Mouse (Mus musculus): Measurements from ENCODE around the gene Tenm4. TPM values are rescaled to one million over a fixed set of nuclear protein-coding genes. Genes with fewer than 3 reads are reported as not detected.

Tenm4 gene
- total and polyA plus RNA-seq, 3 experiments, result 9.2 to 15.2 TPM; not detected in 1

DNA sequence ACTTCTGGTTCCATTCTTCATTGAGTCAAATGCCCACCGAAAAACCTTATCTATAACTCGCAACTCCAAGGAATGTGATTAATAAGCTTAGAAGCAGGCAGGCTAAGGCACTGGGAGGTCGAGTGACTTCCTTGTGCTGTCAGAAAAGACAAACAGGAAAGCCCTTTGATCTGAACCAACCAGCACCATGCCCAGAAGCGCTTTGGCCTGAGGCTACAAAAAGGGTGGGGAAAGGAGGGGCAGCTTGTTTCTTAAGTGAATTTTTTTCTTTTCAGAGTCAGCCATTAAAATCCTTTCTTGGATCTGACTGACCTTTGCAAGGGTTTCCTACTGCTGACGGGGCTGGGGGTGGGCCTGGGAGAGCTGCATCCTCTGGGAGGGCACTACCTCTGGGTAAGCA is 731.1 kb downstream of the Tenm4 start:
- Histone ChIP-seq H3K9ac (ENCODE audit: control insufficient read depth, low read depth, low read length, poor library complexity, severe bottlenecking) (no peak overlapping the region), H3K27ac (ENCODE audit: control insufficient read depth, low read depth, low read length) (no peak overlapping the region), H3K9me3 (replicated peaks; ENCODE audit: insufficient read depth, low read length) (no peaks in the 10 kb centered on the region), H3K4me3 (ENCODE audit: control insufficient read depth in 1 of 2, insufficient read depth in 1 of 2, low read depth in 2 of 2, low read length in 2 of 2) (no peak overlapping the region), H3K27me3 (ENCODE audit: control insufficient read depth in 1 of 2, insufficient read depth in 2 of 2, low read length in 2 of 2) (no peaks in the 10 kb centered on the region), H3K36me3 (ENCODE audit: control insufficient read depth in 1 of 2, insufficient read depth in 2 of 2, low read length in 2 of 2) (no peaks in the 10 kb centered on the region), H3K4me1 (ENCODE audit: control insufficient read depth in 1 of 2, insufficient read depth in 2 of 2, low read length in 2 of 2) (no peaks in the 10 kb centered on the region), H3K79me2 (ENCODE audit: control insufficient read depth, insufficient read depth, low read length, poor library complexity) (no peaks in the 10 kb centered on the region)
- TF ChIP-seq ZC3H11A (IDR thresholded peaks at IDR 0.05; ENCODE audit: low read depth, low read length), result no peak
- TF ChIP-seq NRF1 (IDR thresholded peaks at IDR 0.05; ENCODE audit: insufficient read depth, low read depth, low read length, poor library complexity, severe bottlenecking), result no peak
- DNase-seq (ENCODE audit: low read depth, low spot score), result no peak

DNA sequence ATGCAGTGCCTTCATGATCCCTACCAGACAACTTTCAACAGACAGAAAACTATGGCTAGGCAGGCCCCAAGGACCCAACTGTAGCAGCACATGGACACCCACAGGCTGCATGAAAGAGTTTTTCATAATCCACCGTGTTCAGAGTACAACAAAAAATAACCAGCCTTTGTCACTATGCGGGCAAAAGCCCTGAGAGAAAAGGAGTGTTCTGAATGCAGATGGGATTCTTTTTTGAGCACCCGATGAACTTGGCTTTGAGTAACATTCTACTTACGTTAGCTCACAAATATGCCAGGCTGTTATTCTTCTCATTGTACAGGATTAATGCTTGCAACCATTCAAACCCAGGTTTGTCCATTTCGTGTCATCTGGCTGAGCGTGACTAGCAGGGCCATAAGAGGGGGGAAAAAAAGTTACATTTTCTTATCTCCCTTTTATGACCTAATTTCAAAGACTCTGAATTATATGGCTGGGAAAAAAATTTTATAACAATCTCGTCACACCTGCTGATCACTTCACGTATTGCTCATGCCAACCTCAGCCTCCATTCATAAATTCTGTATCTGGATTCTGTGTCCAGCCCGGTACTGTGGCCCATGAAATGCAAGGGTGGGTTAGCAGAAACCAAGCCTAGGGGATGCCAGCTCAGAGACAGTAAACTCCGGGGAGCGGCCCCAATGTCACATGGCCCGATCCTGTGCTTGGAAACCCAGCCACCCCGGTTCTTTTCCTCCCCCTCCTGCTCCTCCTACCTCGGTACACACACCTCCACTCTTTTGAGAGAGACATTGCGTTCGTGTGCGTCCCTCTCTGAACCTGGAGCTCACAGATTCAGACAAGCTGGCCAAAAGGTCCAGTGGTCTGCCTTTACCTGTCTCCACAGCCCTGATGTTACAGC is 732.3 kb downstream of the Tenm4 start:
- Histone ChIP-seq H3K9me3 (replicated peaks; ENCODE audit: insufficient read depth, low read length) (no peaks in the 10 kb centered on the region), H3K27ac (ENCODE audit: control insufficient read depth, low read depth, low read length) (no peak overlapping the region), H3K9ac (ENCODE audit: control insufficient read depth, low read depth, low read length, poor library complexity, severe bottlenecking) (no peak overlapping the region), H3K36me3 (ENCODE audit: control insufficient read depth in 1 of 2, insufficient read depth in 2 of 2, low read length in 2 of 2) (no peaks in the 10 kb centered on the region), H3K27me3 (ENCODE audit: control insufficient read depth in 1 of 2, insufficient read depth in 2 of 2, low read length in 2 of 2) (no peaks in the 10 kb centered on the region), H3K4me1 (ENCODE audit: control insufficient read depth in 1 of 2, insufficient read depth in 2 of 2, low read length in 2 of 2) (no peaks in the 10 kb centered on the region), H3K4me3 (ENCODE audit: control insufficient read depth in 1 of 2, insufficient read depth in 1 of 2, low read depth in 2 of 2, low read length in 2 of 2) (no peak overlapping the region), H3K79me2 (ENCODE audit: control insufficient read depth, insufficient read depth, low read length, poor library complexity) (no peaks in the 10 kb centered on the region)
- TF ChIP-seq GABPA (IDR thresholded peaks at IDR 0.05; ENCODE audit: low read depth, low read length) (no peak), ZNF384 (IDR thresholded peaks at IDR 0.05; ENCODE audit: low read depth, low read length) (no peak), POLR2AphosphoS5 (IDR thresholded peaks at IDR 0.05; ENCODE audit: borderline replicate concordance, low read depth, low read length) (no peak), TBP (IDR thresholded peaks at IDR 0.05; ENCODE audit: low read depth, low read length) (no peak), ZMIZ1 (IDR thresholded peaks at IDR 0.05; ENCODE audit: low read depth, low read length) (no peak), ZC3H11A (IDR thresholded peaks at IDR 0.05; ENCODE audit: low read depth, low read length) (no peak), KAT2A (conservative IDR thresholded peaks at IDR 0.05; ENCODE audit: low read depth, low read length) (no peak), CHD2 (IDR thresholded peaks at IDR 0.05; ENCODE audit: low read length) (no peak), POLR2AphosphoS2 (IDR thresholded peaks at IDR 0.05; ENCODE audit: low read length) (no peak), POLR2A (IDR thresholded peaks at IDR 0.05; ENCODE audit: control insufficient read depth in 1 of 2, insufficient read depth in 1 of 2, low read depth in 1 of 2, low read length in 2 of 2, poor library complexity in 1 of 2) (no peak), MYB (IDR thresholded peaks at IDR 0.05; ENCODE audit: low read depth, low read length) (no peak), RAD21 (IDR thresholded peaks at IDR 0.05; ENCODE audit: low read depth, low read length) (no peak), TCF12 (IDR thresholded peaks at IDR 0.05; ENCODE audit: low read depth, low read length) (no peak)
- DNase-seq (ENCODE audit: low read depth, low spot score), result no peak
